25 mouse cellular contexts compared by ENCODE assay signal in the genomic region with DNA sequence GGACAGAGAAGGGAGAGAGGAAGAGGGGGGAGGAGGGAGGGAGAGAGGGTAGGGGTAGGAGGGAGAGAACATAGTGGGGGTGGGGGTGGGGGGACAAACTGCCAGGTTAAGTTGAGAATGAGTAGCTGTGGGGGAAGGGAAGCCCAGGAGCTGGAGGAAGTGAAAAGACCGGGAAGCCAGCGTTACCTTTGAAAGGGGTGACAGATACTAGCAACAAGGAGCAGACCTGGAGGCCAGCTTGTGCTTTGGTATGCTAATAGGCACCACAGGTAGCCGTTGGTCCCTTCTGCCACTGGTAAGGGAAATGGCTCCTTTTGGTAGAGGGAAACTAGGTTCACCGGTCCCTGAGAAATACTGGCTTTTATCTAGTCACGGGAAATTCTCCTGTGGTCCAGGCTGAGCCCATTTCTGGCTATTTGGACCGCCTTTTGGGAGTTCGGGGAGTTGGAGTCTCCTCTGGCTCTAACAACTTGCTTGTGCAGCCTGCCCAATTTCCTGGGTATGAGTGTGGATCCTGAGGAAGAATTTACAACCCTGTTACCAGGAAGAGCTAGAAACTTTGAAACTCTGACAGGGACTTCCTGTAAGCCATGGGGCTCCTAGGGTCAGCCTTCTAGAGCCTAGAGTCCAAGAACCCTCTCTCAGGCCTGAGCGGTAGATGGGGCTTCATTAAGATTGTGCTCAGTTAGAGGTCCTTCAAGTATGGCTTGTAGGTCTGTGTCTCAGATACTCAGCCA. TPM values are rescaled to one million over a fixed set of nuclear protein-coding genes. Genes with fewer than 3 reads are reported as not detected.
DNase-seq lines count a peak whose midpoint lies in the region; ATAC-seq lines count a peak whose summit lies in the region.
"Had no signal": no experiment of that assay in that cellular context is flagged by ENCODE, and none has a peak within 500 bp of the region (broad histone marks: within the 10 kb centered on the region; RNA-seq: fewer than 3 reads in every experiment).

No protein-coding gene starts in this region.

- no peaks in the 10 kb centered on the region for H3K27me3 ChIP-seq in midbrain, embryonic 11.5 days (ENCODE audit: control insufficient read depth, insufficient read depth, low read length)
- no peaks in the 10 kb centered on the region for H3K27me3 ChIP-seq in midbrain, embryonic 16.5 days (ENCODE audit: control insufficient read depth, insufficient read depth, low read depth, low read length)
- H3K27me3 ChIP-seq in limb, embryonic 10.5 days (ENCODE audit: low read depth, poor library complexity, severe bottlenecking): no peaks in the 10 kb centered on the region
- H3K27me3 ChIP-seq: limb, embryonic 12.5 days; midbrain, embryonic 12.5 days; Patski had no signal

- H3K4me1 ChIP-seq in midbrain, embryonic 11.5 days (ENCODE audit: control insufficient read depth, insufficient read depth, low read length): no peaks in the 10 kb centered on the region; the same call in 1 of the 2 replicates
- H3K4me1 ChIP-seq in midbrain, embryonic 16.5 days (ENCODE audit: control insufficient read depth, insufficient read depth, low read length): peaks cover 2% of the 10 kb centered on the region
- H3K4me1 ChIP-seq in limb, embryonic 10.5 days: peaks cover 28% of the 10 kb centered on the region

- intact Hi-C loops in left cerebral cortex, postnatal 10 days (cut with DNase I): no loop called here

- WGBS in midbrain, embryonic 11.5 days: 26% methylated on average over 8 of the region's 8 CpGs
- 24% methylated on average over 8 of the region's 8 CpGs for WGBS in midbrain, embryonic 16.5 days
- 17% methylated on average over 8 of the region's 8 CpGs for WGBS in limb, embryonic 10.5 days

- no peak for ATAC-seq in midbrain, embryonic 11.5 days (ENCODE audit: low FRiP score)
- no peak for ATAC-seq in midbrain, embryonic 16.5 days
- ATAC-seq: activated CD4-positive, CD25-positive, alpha-beta regulatory T cell, adult 4 months; inflammation-experienced regulatory T-cells, adult 6 months; liver, postnatal 0 days; Patski had no signal

- H3K4me3 ChIP-seq in midbrain, embryonic 11.5 days (ENCODE audit: low read depth, low read length): no peak overlapping the region
- no peak overlapping the region for H3K4me3 ChIP-seq in midbrain, embryonic 16.5 days (ENCODE audit: low read depth, low read length)
- no peak overlapping the region for H3K4me3 ChIP-seq in limb, embryonic 10.5 days
- H3K4me3 ChIP-seq: limb, embryonic 12.5 days; midbrain, embryonic 12.5 days; myocyte had no signal

- peak; percentile 47 for DNase-seq in midbrain, embryonic 11.5 days (ENCODE audit: low spot score, missing footprints)
- peak; percentile 84 for DNase-seq in ES-CJ7 (ENCODE audit: low read depth, low spot score)
- DNase-seq in ZHBTc4 (ENCODE audit: low read depth, low spot score): peak; percentile 68
- no peak for DNase-seq in limb, embryonic 10.5 days (ENCODE audit: low spot score)
- no peak for DNase-seq in urinary bladder, postnatal 4 days (ENCODE audit: low spot score in 2 of 2)
- DNase-seq in left cerebral cortex, postnatal 10 days (ENCODE audit: extremely low spot score in 1 of 2, low spot score in 2 of 2): no peak
- DNase-seq: adrenal gland, adult 8-10 months; cerebellum, adult 8-10 months; cerebellum, postnatal 36 days; gastrocnemius, postnatal 36 days; heart, postnatal 4 days; kidney, adult 9 months; kidney, postnatal 14 days; liver, postnatal 0 days; lung, postnatal 10 days had no signal

- no peaks in the 10 kb centered on the region for H3K36me3 ChIP-seq in midbrain, embryonic 11.5 days (ENCODE audit: control insufficient read depth, insufficient read depth, low read length)
- no peaks in the 10 kb centered on the region for H3K36me3 ChIP-seq in midbrain, embryonic 16.5 days (ENCODE audit: control insufficient read depth, insufficient read depth, low read length)
- no peaks in the 10 kb centered on the region for H3K36me3 ChIP-seq in limb, embryonic 10.5 days
- H3K36me3 ChIP-seq: G1E; limb, embryonic 12.5 days; midbrain, embryonic 12.5 days had no signal

- H3K9me3 ChIP-seq in midbrain, embryonic 11.5 days (ENCODE audit: control insufficient read depth, low read length): no peaks in the 10 kb centered on the region
- H3K9me3 ChIP-seq in midbrain, embryonic 16.5 days (replicated peaks; ENCODE audit: control insufficient read depth, low read length, poor library complexity, severe bottlenecking): no peaks in the 10 kb centered on the region
- H3K9me3 ChIP-seq in limb, embryonic 10.5 days (replicated peaks): no peaks in the 10 kb centered on the region
- H3K9me3 ChIP-seq: G1E; limb, embryonic 12.5 days; midbrain, embryonic 12.5 days had no signal

- no peak overlapping the region for H3K27ac ChIP-seq in midbrain, embryonic 11.5 days (ENCODE audit: low read depth, low read length)
- H3K27ac ChIP-seq in midbrain, embryonic 16.5 days (ENCODE audit: low read length): no peak overlapping the region
- peak overlapping the region; percentile 2; the same call in 1 of the 2 replicates for H3K27ac ChIP-seq in limb, embryonic 10.5 days
- H3K27ac ChIP-seq: hindbrain, embryonic 14.5 days; limb, embryonic 12.5 days; midbrain, embryonic 12.5 days had no signal

- no peak overlapping the region for H3K9ac ChIP-seq in midbrain, embryonic 11.5 days (ENCODE audit: low read length)
- no peak overlapping the region for H3K9ac ChIP-seq in midbrain, embryonic 16.5 days (ENCODE audit: low read depth, low read length)
- H3K9ac ChIP-seq: hindbrain, embryonic 14.5 days; limb, embryonic 12.5 days; liver, postnatal 0 days; midbrain, embryonic 12.5 days had no signal

- no peak overlapping the region for H3K4me2 ChIP-seq in midbrain, embryonic 11.5 days
- H3K4me2 ChIP-seq in midbrain, embryonic 16.5 days (ENCODE audit: low read length): no peak overlapping the region
- H3K4me2 ChIP-seq: hindbrain, embryonic 14.5 days; limb, embryonic 12.5 days; liver, embryonic 11.5 days; midbrain, embryonic 12.5 days had no signal

RNA-seq across cellular contexts. Expression of a gene that starts 27.0 kb away (rescaled TPM):
- 0.31 and 0.54 TPM in 2 replicates for polyA plus RNA-seq in midbrain, embryonic 11.5 days (2014; fragmentation: Nextera tagmentation; extraction: Ambion mirVana)
- polyA plus RNA-seq in midbrain, embryonic 16.5 days (2015; fragmentation: Nextera tagmentation; extraction: Ambion mirVana): 2.6 and 4.3 TPM in 2 replicates
- 0.29 and 0.50 TPM in 2 replicates for polyA plus RNA-seq in limb, embryonic 10.5 days (2016; fragmentation: Nextera tagmentation; extraction: Ambion mirVana)
- 1 to 10 TPM; 1.9 to 3.2 TPM for total RNA-seq in left cerebral cortex, postnatal 10 days (2021)

Comparison
In these comparisons a context has a peak if more than half of its experiments do, and no peak if none do; other contexts are left out.
1. DNase-seq: peak in midbrain, embryonic 11.5 days (single experiment), ES-CJ7 (single experiment) and ZHBTc4 (single experiment); none in limb, embryonic 10.5 days (single experiment), urinary bladder, postnatal 4 days (0 of 2) and left cerebral cortex, postnatal 10 days (0 of 2).